Mouse (Mus musculus) cortical plate, adult 2 months (tissue): ENCODE data around the gene Meaf6.

Experiments used
- CTCF ChIP-seq: fragments of 200-500 bp; IDR thresholded peaks from 2 replicates; pipeline ENCODE4 v1.5.1; 2011; ENCODE audit warnings: mild to moderate bottlenecking, control low read depth, low read length; ENCODE audit not compliant: insufficient read depth; ENCODE audit errors: extremely low read depth
- POLR2A ChIP-seq: fragments of 200-500 bp; IDR thresholded peaks from 2 replicates; pipeline ENCODE4 v1.6.1; 2011; ENCODE audit warnings: mild to moderate bottlenecking, low read length, control low read depth; ENCODE audit not compliant: insufficient read depth; ENCODE audit errors: extremely low read depth

- TF ChIP-seq CTCF (no peak), POLR2A (no peak)
These were observed 19.2 kb upstream of the Meaf6 start, which contains the start of gene Dnali1 for GRCm38 (mm10) chr4:125065517-125066307.
